In the genomic region with DNA sequence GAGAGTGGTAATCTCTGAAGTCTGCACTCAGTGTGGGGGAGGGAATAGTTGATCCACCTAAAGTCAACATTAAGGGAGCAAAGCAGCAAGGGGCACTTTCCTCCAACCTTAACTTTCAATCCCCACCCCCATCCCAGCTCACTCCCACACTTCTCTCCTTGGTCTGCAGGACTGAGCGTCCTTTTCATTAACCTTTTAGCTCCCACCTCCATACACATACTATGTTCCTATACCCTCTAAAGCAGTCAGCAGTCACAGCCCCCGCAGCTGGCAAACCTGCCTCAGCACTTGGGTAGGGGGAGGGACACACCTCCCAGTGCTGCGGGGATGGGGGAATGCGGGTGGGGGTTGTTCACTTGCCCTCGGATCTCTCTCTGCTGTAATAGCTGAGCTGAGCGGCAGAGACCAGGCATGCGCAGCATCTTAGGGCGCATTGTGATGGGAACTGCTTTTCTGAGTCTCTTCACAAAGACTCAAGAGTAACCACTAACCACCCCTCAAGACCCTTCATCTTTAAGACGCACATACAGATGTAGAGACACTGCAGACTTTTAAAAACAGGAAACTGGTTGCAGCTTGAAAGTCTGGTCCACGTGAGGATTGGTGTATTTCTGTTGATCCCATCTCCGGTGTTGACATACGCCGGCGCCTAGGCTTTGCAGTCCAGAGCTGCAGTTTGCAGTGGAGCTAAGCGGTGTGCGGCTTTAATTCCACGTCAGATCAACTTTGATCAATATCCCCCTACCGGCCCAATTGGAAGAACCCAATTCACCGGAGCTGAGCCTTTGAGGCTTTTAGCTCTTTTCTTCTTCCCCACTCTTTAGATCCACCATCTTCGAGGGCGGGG, we compare ENCODE assay signal across 8 mouse cellular contexts. TPM values are rescaled to one million over a fixed set of nuclear protein-coding genes. Genes with fewer than 3 reads are reported as not detected.
A peak's percentile ranks its signal among the peaks of the same experiment; 100 is the strongest.
DNase-seq lines count a peak whose midpoint lies in the region; ATAC-seq and TF ChIP-seq lines count a peak whose summit lies in the region.

A gene (plus strand): TSS at position 797 of the 847 bp plus-strand sequence.

- peak; percentile 91 for ATAC-seq in kidney, embryonic 15.5 days (replicated peaks; ENCODE audit: low FRiP score)
- ATAC-seq in heart, embryonic 13.5 days (ENCODE audit: extremely low read depth, insufficient number of reproducible peaks, low FRiP score, low TSS enrichment), result no peak

- no peak for DNase-seq in kidney, adult 11 months
- peak; percentile 74 for DNase-seq in brain, adult 2 months (ENCODE audit: low read depth, low spot score)
- DNase-seq in layer of hippocampus, postnatal 10 days (ENCODE audit: low spot score in 2 of 2), result peak; percentile 33 to 35
- DNase-seq in ovary, postnatal 10 days (ENCODE audit: low spot score), result no peak

- TF ChIP-seq CTCF in small intestine, adult 2 months (IDR thresholded peaks at IDR 0.05; ENCODE audit: extremely low read depth, insufficient read length, insufficient replicate concordance, low read depth, low read length), result no peak

- no peaks in the 10 kb centered on the region for H3K79me2 ChIP-seq in macrophage (ENCODE audit: inconsistent target)

- H3K4me3 ChIP-seq in kidney, embryonic 15.5 days (replicated peaks), result peak within 1 kb of the TSS; percentile 48
- H3K4me3 ChIP-seq in heart, embryonic 13.5 days, result peak within 1 kb of the TSS; percentile 58
- peak within 1 kb of the TSS; percentile 27 for H3K4me3 ChIP-seq in macrophage (ENCODE audit: inconsistent target)
- peak within 1 kb of the TSS; percentile 48 for H3K4me3 ChIP-seq in small intestine, adult 2 months (ENCODE audit: low read depth, low read length)

- no peak for TF ChIP-seq POLR2A in small intestine, adult 2 months (IDR thresholded peaks at IDR 0.05; ENCODE audit: low read depth, low read length)

- no peaks in the 10 kb centered on the region for H3K36me3 ChIP-seq in kidney, embryonic 15.5 days
- no peaks in the 10 kb centered on the region for H3K36me3 ChIP-seq in heart, embryonic 13.5 days
- no peaks in the 10 kb centered on the region for H3K36me3 ChIP-seq in macrophage (ENCODE audit: inconsistent target)
- H3K36me3 ChIP-seq in small intestine, adult 2 months (ENCODE audit: control insufficient read depth, insufficient read depth, low read length), result no peaks in the 10 kb centered on the region

- H3K27ac ChIP-seq in kidney, embryonic 15.5 days, result 0 out of 2 replicates have a peak within 1 kb of the TSS, but pooled peaks have one; percentile 48
- H3K27ac ChIP-seq in heart, embryonic 13.5 days (replicated peaks), result peak within 1 kb of the TSS; percentile 66
- no peak within 1 kb of the TSS for H3K27ac ChIP-seq in macrophage
- no peak within 1 kb of the TSS for H3K27ac ChIP-seq in small intestine, adult 2 months (ENCODE audit: insufficient read depth, low read depth, low read length)

- peaks cover under 1% of the 10 kb centered on the region; the same call in 1 of the 2 replicates for H3K4me1 ChIP-seq in kidney, embryonic 15.5 days
- peaks cover 7% of the 10 kb centered on the region; the same call in 1 of the 2 replicates for H3K4me1 ChIP-seq in heart, embryonic 13.5 days
- no peaks in the 10 kb centered on the region for H3K4me1 ChIP-seq in small intestine, adult 2 months (ENCODE audit: control insufficient read depth, insufficient read depth, insufficient read length, low read length)

- H3K9me3 ChIP-seq in kidney, embryonic 15.5 days (replicated peaks), result no peaks in the 10 kb centered on the region
- no peaks in the 10 kb centered on the region for H3K9me3 ChIP-seq in heart, embryonic 13.5 days

- WGBS in kidney, embryonic 15.5 days, result 21% methylated on average over 21 of the region's 21 CpGs
- 11% methylated on average over 21 of the region's 21 CpGs for WGBS in heart, embryonic 13.5 days
- 24% methylated on average over 18 of the region's 21 CpGs for WGBS in macrophage (ENCODE audit: missing documents)
- 14% methylated on average over 21 of the region's 21 CpGs for WGBS in small intestine, adult 2 months

- peak within 1 kb of the TSS; percentile 36 for H3K9ac ChIP-seq in kidney, embryonic 15.5 days
- H3K9ac ChIP-seq in heart, embryonic 13.5 days, result peak within 1 kb of the TSS; percentile 78

- H3K4me2 ChIP-seq in kidney, embryonic 15.5 days, result peak within 1 kb of the TSS; percentile 69
- peak within 1 kb of the TSS; percentile 71 for H3K4me2 ChIP-seq in heart, embryonic 13.5 days

- H3K27me3 ChIP-seq in kidney, embryonic 15.5 days, result 0 out of 2 replicates have a peak, but pooled peaks cover 4% of the 10 kb centered on the region
- H3K27me3 ChIP-seq in heart, embryonic 13.5 days (replicated peaks), result no peaks in the 10 kb centered on the region; the same call in 1 of the 2 replicates
- H3K27me3 ChIP-seq in small intestine, adult 2 months (ENCODE audit: control insufficient read depth, insufficient read depth, low read length), result 0 out of 2 replicates have a peak, but pooled peaks cover 5% of the 10 kb centered on the region

RNA-seq across cellular contexts. Expression of the gene that starts here (rescaled TPM):
- 6.6 and 9.5 TPM in 2 replicates for polyA plus RNA-seq in kidney, embryonic 15.5 days (2015; fragmentation: Nextera tagmentation; extraction: Ambion mirVana)
- polyA plus RNA-seq in heart, embryonic 13.5 days (2015; fragmentation: Nextera tagmentation; extraction: Ambion mirVana), result 6.1 and 6.3 TPM in 2 replicates
- 10 to 100 TPM; 95.2 to 98.5 TPM for total RNA-seq in layer of hippocampus, postnatal 10 days (2021)
- total RNA-seq in macrophage (2018; cell fraction: chromatin; rRNA removed), result 1 to 10 TPM in 12 of 26 experiments, under 1 TPM in 13, not detected in 1; 0.38 to 4.6 (median 0.92) TPM
- under 1 TPM; 0.09 to 0.68 (median 0.31) TPM for total RNA-seq in macrophage (2018; cell fraction: cytosol; rRNA removed)
- total RNA-seq in macrophage (2018; cell fraction: nucleus; rRNA removed), result 1 to 10 TPM in 20 of 26 experiments, under 1 TPM in 6; 0.54 to 3.7 (median 1.5) TPM
- polyA plus RNA-seq in macrophage (2018), result 0.11 to 0.80 TPM (median 0.31 TPM) in 3 replicates
- 0.15 and 0.23 TPM in 2 replicates for polyA plus RNA-seq in small intestine, adult 2 months (2012; rRNA removed)

Comparison
In these comparisons a context has a peak if more than half of its experiments do, and no peak if none do; other contexts are left out.
1. H3K27ac ChIP-seq: peak in kidney, embryonic 15.5 days (single experiment) and heart, embryonic 13.5 days (single experiment); none in macrophage (single experiment) and small intestine, adult 2 months (single experiment).
2. DNase-seq: peak in brain, adult 2 months (single experiment) and layer of hippocampus, postnatal 10 days (2 of 2); none in kidney, adult 11 months (single experiment) and ovary, postnatal 10 days (single experiment).
3. Peak in every context shown above with its lines, with median percentiles within 50 percentile points of each other: H3K4me3 ChIP-seq.